Mouse (Mus musculus): ENCODE results near the gene Car5b. TPM values are rescaled to one million over a fixed set of nuclear protein-coding genes. Genes with fewer than 3 reads are reported as not detected.
A peak's percentile ranks its signal among the peaks of the same experiment; 100 is the strongest.

The Car5b gene
- total RNA-seq (2014; fragmentation: Nextera tagmentation): 0.23 and 0.39 TPM in 2 replicates
- total RNA-seq (2017): 0.29 and 0.33 TPM in 2 replicates
- polyA plus RNA-seq (2012): not detected in 2 replicates

DNA sequence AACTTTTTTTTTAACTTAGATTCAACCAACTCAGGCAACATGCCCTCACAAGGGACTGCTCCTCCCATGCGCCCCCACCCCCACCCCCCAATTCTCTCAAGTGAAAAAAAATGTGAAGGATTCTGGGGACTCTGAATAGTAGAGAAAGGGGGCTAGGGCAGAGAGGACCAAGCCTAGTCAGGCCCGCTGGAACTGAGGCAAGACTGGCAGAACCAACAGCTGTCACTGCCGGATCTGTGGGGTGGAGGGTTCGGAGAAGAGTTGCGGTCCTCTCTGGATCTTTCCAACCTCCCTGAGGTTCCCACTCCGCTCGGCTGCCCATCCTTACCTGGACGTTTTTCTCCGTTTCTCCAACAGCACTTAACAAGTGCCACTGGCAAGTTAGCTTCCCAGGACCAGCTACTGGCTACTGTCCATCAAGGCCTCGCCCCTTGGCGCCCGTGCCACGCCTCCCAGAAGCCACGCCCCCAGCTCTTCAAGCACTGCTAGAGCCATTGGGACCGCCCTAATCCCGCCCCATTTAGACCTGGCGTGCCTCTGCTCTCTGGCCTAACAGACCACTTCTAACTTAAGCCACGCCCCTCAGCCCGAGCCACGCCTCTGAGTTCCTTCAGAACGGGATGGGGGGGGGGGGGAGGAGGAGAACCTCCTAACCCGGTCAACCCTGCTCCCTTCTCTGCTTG is at the start of gene Car5b:
Gene Car5b (minus strand): TSS at position 391 of the 683 bp plus-strand sequence.
- DNase-seq (ENCODE audit: low spot score) (peak; percentile 9), ATAC-seq (ENCODE audit: extremely low read depth, insufficient number of reproducible peaks, low FRiP score, poor library complexity, severe bottlenecking) (peak; percentile 84)
- H3K36me3 ChIP-seq (replicated peaks): no peaks in the 10 kb centered on the region
- no peak for TF ChIP-seq GATA1 (IDR thresholded peaks at IDR 0.05; ENCODE audit: borderline replicate concordance, low read length)
- no peak for TF ChIP-seq POLR2AphosphoS5 (IDR thresholded peaks at IDR 0.05; ENCODE audit: insufficient replicate concordance, low read depth, low read length)
- TF ChIP-seq GATA2 (IDR thresholded peaks at IDR 0.05; ENCODE audit: borderline replicate concordance, low read depth, low read length): no peak
- TF ChIP-seq TAL1 (conservative IDR thresholded peaks at IDR 0.05; ENCODE audit: low read depth, low read length): no peak
- TF ChIP-seq CTCF (IDR thresholded peaks at IDR 0.05; ENCODE audit: low read depth, low read length): no peak
- no peaks in the 10 kb centered on the region for H3K9me3 ChIP-seq (replicated peaks)
- peaks cover 4% of the 10 kb centered on the region for H3K4me1 ChIP-seq (ENCODE audit: insufficient read depth, low read depth, low read length)
- H3K27me3 ChIP-seq (ENCODE audit: insufficient read depth, low read length): 0 out of 2 replicates have a peak, but pooled peaks cover 3% of the 10 kb centered on the region
- peak within 1 kb of the TSS; percentile 50; the same call in 1 of the 2 replicates for H3K4me3 ChIP-seq (ENCODE audit: low read depth, low read length)

DNA sequence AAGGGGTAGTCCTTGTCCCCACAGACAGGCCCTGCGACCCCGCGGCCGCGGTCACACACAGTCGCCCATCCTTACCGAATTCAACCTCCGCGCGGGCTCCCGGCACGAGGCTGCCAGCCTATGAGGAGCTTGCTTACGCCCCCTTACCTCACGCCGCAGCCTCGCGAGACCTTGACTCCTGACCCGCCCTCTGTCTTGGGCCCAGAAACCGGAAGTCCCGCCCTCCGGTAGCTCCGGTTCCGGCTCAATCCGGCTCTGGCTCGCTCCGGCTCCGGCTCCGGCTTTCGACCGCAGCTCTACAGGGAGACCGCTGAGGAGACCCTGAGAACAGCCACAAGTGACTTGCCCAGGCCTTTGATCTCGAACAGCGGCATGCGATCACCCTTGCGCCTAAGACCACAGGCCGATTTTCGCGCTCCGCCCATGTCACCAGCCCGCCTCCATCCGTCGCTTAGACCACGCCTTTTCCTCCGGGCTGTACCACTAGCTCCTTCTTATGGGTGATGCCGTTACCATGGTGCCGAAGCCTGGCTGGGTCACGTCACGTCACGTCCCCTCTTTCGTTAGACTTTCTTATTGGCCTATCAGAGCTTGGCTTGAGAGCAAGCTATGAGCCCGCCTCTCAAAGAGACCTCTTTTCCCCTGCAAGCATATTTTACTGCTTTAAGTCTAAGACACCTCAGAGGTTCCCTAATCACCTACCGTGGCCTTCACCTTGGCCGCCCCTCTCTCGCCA is 48.4 kb upstream of the Car5b start, which contains the start of gene Siah1b:
Gene Siah1b (minus strand): TSS at position 454 of the 736 bp plus-strand sequence.
- DNase-seq (ENCODE audit: low spot score) (peak; percentile 76), ATAC-seq (ENCODE audit: extremely low read depth, insufficient number of reproducible peaks, low FRiP score, poor library complexity, severe bottlenecking) (peak; percentile 97)
- Histone ChIP-seq H3K9me3 (replicated peaks) (no peaks in the 10 kb centered on the region), H3K4me3 (ENCODE audit: low read depth, low read length) (peak within 1 kb of the TSS; percentile 75), H3K27me3 (ENCODE audit: insufficient read depth, low read length) (no peaks in the 10 kb centered on the region), H3K36me3 (replicated peaks) (peaks cover 26% of the 10 kb centered on the region), H3K4me1 (ENCODE audit: insufficient read depth, low read depth, low read length) (peaks cover 23% of the 10 kb centered on the region)
- no peak for TF ChIP-seq GATA2 (IDR thresholded peaks at IDR 0.05; ENCODE audit: borderline replicate concordance, low read depth, low read length)
- TF ChIP-seq GATA1 (IDR thresholded peaks at IDR 0.05; ENCODE audit: borderline replicate concordance, low read length): no peak
- TF ChIP-seq TAL1 (conservative IDR thresholded peaks at IDR 0.05; ENCODE audit: low read depth, low read length): no peak
- TF ChIP-seq CTCF (IDR thresholded peaks at IDR 0.05; ENCODE audit: low read depth, low read length): no peak
- TF ChIP-seq POLR2AphosphoS5 (IDR thresholded peaks at IDR 0.05; ENCODE audit: insufficient replicate concordance, low read depth, low read length): no peak

DNA sequence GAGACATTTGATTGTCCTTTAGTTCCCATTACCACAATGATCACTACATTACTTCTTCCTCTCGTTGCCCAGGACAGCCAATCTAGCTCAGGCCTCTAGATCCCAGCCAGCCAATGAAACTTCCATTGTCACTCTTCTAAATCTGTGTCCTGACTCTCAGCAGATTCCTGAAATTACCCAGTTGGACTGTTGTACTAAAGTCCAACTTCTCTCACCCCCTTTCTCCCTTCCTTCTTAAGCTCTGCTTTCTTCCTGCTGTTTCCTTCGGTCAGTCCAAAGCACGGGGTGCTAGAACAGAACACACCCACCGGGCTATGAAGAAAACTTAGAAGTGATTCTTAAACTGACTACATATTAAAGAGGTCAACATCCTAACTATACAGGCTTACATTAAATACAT is 41.2 kb upstream of the Car5b start:
- Histone ChIP-seq H3K36me3 (replicated peaks) (peaks cover 30% of the 10 kb centered on the region), H3K4me3 (ENCODE audit: low read depth, low read length) (no peak overlapping the region), H3K27me3 (ENCODE audit: insufficient read depth, low read length) (no peaks in the 10 kb centered on the region), H3K4me1 (ENCODE audit: insufficient read depth, low read depth, low read length) (peaks cover 9% of the 10 kb centered on the region), H3K9me3 (replicated peaks) (no peaks in the 10 kb centered on the region)
- no peak for ATAC-seq (ENCODE audit: extremely low read depth, insufficient number of reproducible peaks, low FRiP score, poor library complexity, severe bottlenecking)
- TF ChIP-seq TAL1 (conservative IDR thresholded peaks at IDR 0.05; ENCODE audit: low read depth, low read length): no peak
- no peak for TF ChIP-seq GATA2 (IDR thresholded peaks at IDR 0.05; ENCODE audit: borderline replicate concordance, low read depth, low read length)
- no peak for TF ChIP-seq CTCF (IDR thresholded peaks at IDR 0.05; ENCODE audit: low read depth, low read length)
- no peak for TF ChIP-seq POLR2AphosphoS5 (IDR thresholded peaks at IDR 0.05; ENCODE audit: insufficient replicate concordance, low read depth, low read length)
- TF ChIP-seq GATA1 (IDR thresholded peaks at IDR 0.05; ENCODE audit: borderline replicate concordance, low read length): no peak
- DNase-seq (ENCODE audit: low spot score): no peak

DNA sequence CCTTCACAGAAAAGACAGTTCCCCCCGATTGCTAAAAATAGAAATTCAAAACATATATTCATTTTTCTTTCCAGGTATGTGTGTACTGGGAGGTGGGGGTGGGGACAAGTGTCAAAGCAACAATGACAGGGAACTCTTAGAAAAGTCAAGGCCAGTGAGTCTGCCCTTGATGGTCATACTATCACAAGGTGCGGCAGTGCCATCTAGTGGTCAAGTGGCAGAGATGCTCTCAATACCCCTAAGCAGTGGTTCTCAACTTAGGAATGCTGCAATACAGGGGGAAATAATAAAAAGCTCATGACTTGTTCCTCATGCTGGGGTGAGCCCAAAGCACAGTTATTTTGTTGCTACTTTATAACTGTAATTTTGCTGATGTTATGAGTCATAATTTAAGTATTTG is 38.4 kb upstream of the Car5b start:
- ATAC-seq (ENCODE audit: extremely low read depth, insufficient number of reproducible peaks, low FRiP score, poor library complexity, severe bottlenecking) (peak; percentile 76), DNase-seq (ENCODE audit: low spot score) (no peak)
- Histone ChIP-seq H3K4me3 (ENCODE audit: low read depth, low read length) (no peak overlapping the region), H3K4me1 (ENCODE audit: insufficient read depth, low read depth, low read length) (no peaks in the 10 kb centered on the region), H3K27me3 (ENCODE audit: insufficient read depth, low read length) (no peaks in the 10 kb centered on the region), H3K36me3 (replicated peaks) (peaks cover 7% of the 10 kb centered on the region), H3K9me3 (replicated peaks) (no peaks in the 10 kb centered on the region)
- TF ChIP-seq TAL1 (conservative IDR thresholded peaks at IDR 0.05; ENCODE audit: low read depth, low read length): no peak
- no peak for TF ChIP-seq POLR2AphosphoS5 (IDR thresholded peaks at IDR 0.05; ENCODE audit: insufficient replicate concordance, low read depth, low read length)
- TF ChIP-seq GATA1 (IDR thresholded peaks at IDR 0.05; ENCODE audit: borderline replicate concordance, low read length): no peak
- TF ChIP-seq CTCF (IDR thresholded peaks at IDR 0.05; ENCODE audit: low read depth, low read length): peak; percentile 65
- TF ChIP-seq GATA2 (IDR thresholded peaks at IDR 0.05; ENCODE audit: borderline replicate concordance, low read depth, low read length): no peak

DNA sequence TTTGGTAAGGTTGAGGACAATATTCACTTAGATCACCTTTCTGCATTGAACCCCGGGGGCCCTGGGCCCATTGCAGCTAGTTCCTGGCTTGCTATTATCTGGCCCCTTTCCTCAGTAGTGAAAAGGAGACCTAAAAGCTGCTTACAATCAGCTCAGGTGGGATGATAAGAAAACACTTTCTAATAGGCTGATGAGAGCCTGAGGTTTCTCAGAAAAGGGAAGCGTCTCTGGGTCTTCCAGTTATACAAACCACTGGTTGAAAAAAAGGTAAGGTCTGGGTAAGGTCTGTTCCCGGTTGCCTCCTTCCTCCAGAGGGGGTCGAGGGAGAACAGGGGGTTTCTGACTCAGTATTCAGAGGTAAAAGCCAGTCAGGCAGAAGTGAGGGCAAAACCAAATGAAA is 31.3 kb upstream of the Car5b start:
- TF ChIP-seq POLR2AphosphoS5 (IDR thresholded peaks at IDR 0.05; ENCODE audit: insufficient replicate concordance, low read depth, low read length) (no peak), TAL1 (conservative IDR thresholded peaks at IDR 0.05; ENCODE audit: low read depth, low read length) (no peak), GATA2 (IDR thresholded peaks at IDR 0.05; ENCODE audit: borderline replicate concordance, low read depth, low read length) (no peak)
- Histone ChIP-seq H3K4me1 (ENCODE audit: insufficient read depth, low read depth, low read length) (peaks cover 21% of the 10 kb centered on the region), H3K36me3 (replicated peaks) (no peaks in the 10 kb centered on the region), H3K9me3 (replicated peaks) (no peaks in the 10 kb centered on the region), H3K27me3 (ENCODE audit: insufficient read depth, low read length) (no peaks in the 10 kb centered on the region; the same call in 1 of the 2 replicates), H3K4me3 (ENCODE audit: low read depth, low read length) (no peak overlapping the region)
- ATAC-seq (ENCODE audit: extremely low read depth, insufficient number of reproducible peaks, low FRiP score, poor library complexity, severe bottlenecking) (no peak), DNase-seq (ENCODE audit: low spot score) (no peak)

DNA sequence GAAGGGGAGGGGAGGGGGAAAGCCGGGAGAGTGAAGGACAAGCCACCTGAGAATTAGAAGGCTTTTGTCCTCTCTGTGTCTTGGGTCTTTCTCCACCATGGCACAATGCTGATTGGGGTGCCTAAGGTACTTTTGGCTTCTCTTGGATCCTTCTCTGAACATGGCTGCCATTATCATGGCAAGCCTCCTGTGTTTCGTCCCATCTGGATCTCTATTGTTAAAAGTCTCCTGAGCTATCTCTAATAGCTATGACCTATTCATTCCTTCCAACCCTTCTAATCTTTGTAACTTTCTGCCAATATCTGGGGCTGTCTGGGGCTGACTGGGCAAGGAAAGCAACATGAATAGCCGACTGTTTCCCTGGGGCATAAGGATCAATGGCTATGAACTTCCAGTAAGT is 30.7 kb upstream of the Car5b start:
- Histone ChIP-seq H3K27me3 (ENCODE audit: insufficient read depth, low read length) (no peaks in the 10 kb centered on the region; the same call in 1 of the 2 replicates), H3K9me3 (replicated peaks) (no peaks in the 10 kb centered on the region), H3K36me3 (replicated peaks) (no peaks in the 10 kb centered on the region), H3K4me3 (ENCODE audit: low read depth, low read length) (no peak overlapping the region), H3K4me1 (ENCODE audit: insufficient read depth, low read depth, low read length) (peaks cover 21% of the 10 kb centered on the region)
- TF ChIP-seq GATA1 (IDR thresholded peaks at IDR 0.05; ENCODE audit: borderline replicate concordance, low read length) (no peak), GATA2 (IDR thresholded peaks at IDR 0.05; ENCODE audit: borderline replicate concordance, low read depth, low read length) (no peak), CTCF (IDR thresholded peaks at IDR 0.05; ENCODE audit: low read depth, low read length) (no peak), POLR2AphosphoS5 (IDR thresholded peaks at IDR 0.05; ENCODE audit: insufficient replicate concordance, low read depth, low read length) (no peak), TAL1 (conservative IDR thresholded peaks at IDR 0.05; ENCODE audit: low read depth, low read length) (no peak)
- DNase-seq (ENCODE audit: low spot score) (no peak), ATAC-seq (ENCODE audit: extremely low read depth, insufficient number of reproducible peaks, low FRiP score, poor library complexity, severe bottlenecking) (no peak)
